Mouse (Mus musculus) CD4-positive, CD25-positive, alpha-beta regulatory T cell (primary cell): ENCODE measurements around the gene Bmi1. TPM values are rescaled to one million over a fixed set of nuclear protein-coding genes. Genes with fewer than 3 reads are reported as not detected.

Source experiments
- polyA plus RNA-seq: library from polyadenylated mRNA; unstranded; fragments of 100-300 nt; shearing (Covaris generic); gene quantifications from one replicate; pipeline ENCODE4 v1.2.1, GENCODE M21; 2017

The Bmi1 gene
- polyA plus RNA-seq, result 47.4 TPM

GRCm38 (mm10) chr2:18676936-18677491 lies at the start of gene Bmi1:
Gene Bmi1 (plus strand): TSS chr2:18677018.

DNA sequence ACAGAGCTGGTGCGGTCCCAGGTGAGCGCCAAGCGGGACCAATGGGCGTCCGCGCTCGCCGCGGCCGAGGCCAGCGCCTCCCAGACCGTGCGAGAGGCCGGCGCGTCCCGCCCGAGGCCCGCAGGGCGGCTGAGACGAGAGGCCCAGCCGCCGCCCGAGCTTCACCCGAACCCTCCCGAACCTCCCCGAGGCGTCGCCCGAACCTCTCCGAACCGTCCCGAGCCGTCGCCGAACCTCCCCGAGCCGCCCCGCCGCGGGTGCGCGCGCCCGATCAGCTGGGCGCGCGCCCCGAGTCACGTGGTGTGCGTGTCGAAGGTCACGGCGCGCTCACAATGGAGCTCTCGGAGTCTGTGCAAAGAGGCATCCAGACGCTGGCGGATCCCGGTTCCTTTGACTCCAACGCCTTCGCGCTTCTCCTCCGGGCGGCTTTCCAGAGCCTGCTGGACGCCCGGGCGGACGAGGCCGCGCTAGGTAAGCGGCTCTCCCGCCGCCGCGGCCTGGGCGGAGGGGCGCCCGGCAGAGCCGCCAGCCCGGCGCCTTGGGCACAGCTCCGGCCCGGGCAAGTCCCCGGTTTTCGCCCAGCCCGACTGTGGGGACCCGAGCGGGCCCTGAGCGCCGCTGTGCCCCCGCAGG lies 4.6 kb upstream of the Bmi1 start, which contains the start of gene Commd3:
Gene Commd3, plus strand, starts transcription at position 252 of the 633 bp plus-strand sequence.

GRCm38 (mm10) chr2:18693871-18694610 lies 17.2 kb downstream of the Bmi1 start, which contains the start of gene Spag6:
Gene Spag6 (plus strand): TSS chr2:18694032.

Other genes with a start within 250 kb of the Bmi1 start
- gene Commd3, start 4.6 kb upstream of the Bmi1 start, polyA plus RNA-seq, result 200 TPM
- gene Spag6, start 17.0 kb downstream of the Bmi1 start, polyA plus RNA-seq, result not detected